Mouse (Mus musculus) hindbrain, embryonic 15.5 days (tissue): Measurements from ENCODE around the gene Trp73. TPM values are rescaled to one million over a fixed set of nuclear protein-coding genes. Genes with fewer than 3 reads are reported as not detected.

Experiments
- ATAC-seq: fragments of 200-750 bp; cut with Nextera tagmentation; 2 replicates; pipeline ENCODE4 v1.8.0; 2017; ENCODE audit warnings: low read depth, moderate number of reproducible peaks, moderate TSS enrichment; ENCODE audit not compliant: low FRiP score
- H3K27ac ChIP-seq: fragments of 300-500 bp; sonication (generic); replicated peaks from 2 replicates; pipeline ENCODE4 v1.5.1; 2015; ENCODE audit warnings: mild to moderate bottlenecking, inconsistent platforms
- H3K27me3 ChIP-seq: fragments of 300-500 bp; sonication (generic); 2 replicates; pipeline ENCODE4 v1.6.1; 2015; ENCODE audit warnings: control low read depth, inconsistent platforms
- H3K36me3 ChIP-seq: fragments of 300-500 bp; sonication (generic); 2 replicates; pipeline ENCODE4 v1.6.1; 2015; ENCODE audit warnings: control low read depth, inconsistent platforms
- H3K4me1 ChIP-seq: fragments of 300-500 bp; sonication (generic); replicated peaks from 2 replicates; pipeline ENCODE4 v1.6.1; 2015; ENCODE audit warnings: control low read depth, inconsistent platforms
- H3K4me2 ChIP-seq: fragments of 300-500 bp; sonication (generic); 2 replicates; pipeline ENCODE4 v1.6.1; 2015; ENCODE audit warnings: moderate library complexity, mild to moderate bottlenecking, inconsistent platforms
- H3K4me3 ChIP-seq: fragments of 300-500 bp; sonication (generic); 2 replicates; pipeline ENCODE4 v1.5.1; 2015; ENCODE audit warnings: mild to moderate bottlenecking, inconsistent platforms
- H3K9ac ChIP-seq: fragments of 300-500 bp; sonication (generic); 2 replicates; pipeline ENCODE4 v1.6.1; 2015; ENCODE audit warnings: inconsistent platforms
- H3K9me3 ChIP-seq: fragments of 300-500 bp; sonication (generic); 2 replicates; pipeline ENCODE4 v1.6.1; 2016; ENCODE audit warnings: control low read depth, inconsistent platforms
- WGBS: fragments of 180-500 bp; shearing (Covaris S2); methylation state at CpG from one replicate; pipeline ENCODE4 v1.1.7; 2015; 5-methylcytosine and 5-hydroxymethylcytosine counted together
- polyA plus RNA-seq: library from polyadenylated mRNA; unstranded; fragments of >200 nt; fragmentation: Nextera tagmentation; extraction: Ambion mirVana; gene quantifications from 2 replicates; pipeline ENCODE4 v1.2.1, GENCODE M21; 2015

Trp73 gene
- polyA plus RNA-seq, 1 experiment from 2014 or later = 0.92 TPM

DNA sequence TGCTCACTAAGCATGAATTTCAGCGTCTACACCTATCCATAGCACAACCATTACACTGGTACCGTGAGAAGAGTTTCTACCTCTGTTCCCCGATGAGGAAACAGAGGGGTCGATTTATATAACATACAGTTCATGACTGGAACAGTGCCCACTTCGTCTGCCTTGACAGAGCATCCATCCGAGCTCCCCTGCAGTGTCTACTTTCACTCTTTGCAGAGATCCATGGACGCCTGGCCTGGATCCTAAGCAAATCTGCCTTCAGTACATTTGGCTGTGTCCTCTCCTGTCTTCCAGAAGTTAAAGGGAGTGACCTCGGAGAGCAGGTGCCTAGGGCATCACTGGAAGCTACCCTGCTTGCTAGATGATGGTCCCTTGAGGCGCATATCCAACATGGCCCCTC is 20.8 kb downstream of the Trp73 start:
- Histone ChIP-seq H3K4me3 (no peak overlapping the region), H3K9ac (no peak overlapping the region), H3K27ac (no peak overlapping the region), H3K4me1 (no peaks in the 10 kb centered on the region), H3K36me3 (no peaks in the 10 kb centered on the region), H3K9me3 (no peaks in the 10 kb centered on the region), H3K4me2 (no peak overlapping the region), H3K27me3 (no peaks in the 10 kb centered on the region)
- 80% methylated on average over 9 of the region's 9 CpGs for WGBS
- ATAC-seq = no peak

DNA sequence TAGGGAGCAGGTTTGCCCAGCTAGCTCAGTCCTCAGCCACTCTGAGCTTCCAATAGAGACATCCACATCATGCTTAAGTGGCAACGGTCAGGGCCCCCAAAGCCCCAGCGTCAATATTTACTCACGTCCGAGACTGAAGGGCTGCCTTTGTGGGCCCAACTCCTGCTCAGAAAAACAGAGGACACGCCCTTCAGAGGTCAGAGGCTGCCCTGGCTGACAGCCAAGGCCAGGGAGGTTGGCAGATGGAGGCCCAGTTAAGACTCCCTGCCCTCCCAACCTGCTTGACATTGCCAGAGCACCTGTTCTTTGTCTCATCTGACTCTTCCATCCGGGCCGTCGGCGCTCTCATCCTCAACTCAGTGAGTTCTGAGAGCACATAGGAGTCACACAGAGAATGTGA is 21.2 kb downstream of the Trp73 start:
- ATAC-seq = no peak
- Histone ChIP-seq H3K9ac (no peak overlapping the region), H3K36me3 (no peaks in the 10 kb centered on the region), H3K4me3 (no peak overlapping the region), H3K9me3 (no peaks in the 10 kb centered on the region), H3K27me3 (no peaks in the 10 kb centered on the region), H3K4me1 (no peaks in the 10 kb centered on the region), H3K27ac (no peak overlapping the region), H3K4me2 (no peak overlapping the region)
- 74% methylated on average over 9 of the region's 9 CpGs for WGBS

- H3K9ac ChIP-seq = no peak overlapping the region
- no peak overlapping the region for H3K27ac ChIP-seq
- no peak overlapping the region for H3K4me2 ChIP-seq
- no peaks in the 10 kb centered on the region for H3K9me3 ChIP-seq
- no peaks in the 10 kb centered on the region for H3K4me1 ChIP-seq
- no peaks in the 10 kb centered on the region for H3K27me3 ChIP-seq
- 39% methylated on average over 7 of the region's 7 CpGs for WGBS
- no peaks in the 10 kb centered on the region for H3K36me3 ChIP-seq
- no peak for ATAC-seq
- no peak overlapping the region for H3K4me3 ChIP-seq
Measured at GRCm38 (mm10) chr4:154116421-154116820, 23.6 kb downstream of the Trp73 start.

- Histone ChIP-seq H3K27ac (no peak overlapping the region), H3K4me1 (0 out of 2 replicates have a peak, but pooled peaks cover 5% of the 10 kb centered on the region), H3K9ac (no peak overlapping the region), H3K27me3 (0 out of 2 replicates have a peak, but pooled peaks cover 3% of the 10 kb centered on the region), H3K4me3 (no peak overlapping the region), H3K9me3 (no peaks in the 10 kb centered on the region), H3K4me2 (peak overlapping the region; percentile 23; the same call in 1 of the 2 replicates), H3K36me3 (no peaks in the 10 kb centered on the region)
- 85% methylated on average over 11 of the region's 11 CpGs for WGBS
- ATAC-seq = no peak
Measured at GRCm38 (mm10) chr4:154109850-154110243, 30.2 kb downstream of the Trp73 start.

DNA sequence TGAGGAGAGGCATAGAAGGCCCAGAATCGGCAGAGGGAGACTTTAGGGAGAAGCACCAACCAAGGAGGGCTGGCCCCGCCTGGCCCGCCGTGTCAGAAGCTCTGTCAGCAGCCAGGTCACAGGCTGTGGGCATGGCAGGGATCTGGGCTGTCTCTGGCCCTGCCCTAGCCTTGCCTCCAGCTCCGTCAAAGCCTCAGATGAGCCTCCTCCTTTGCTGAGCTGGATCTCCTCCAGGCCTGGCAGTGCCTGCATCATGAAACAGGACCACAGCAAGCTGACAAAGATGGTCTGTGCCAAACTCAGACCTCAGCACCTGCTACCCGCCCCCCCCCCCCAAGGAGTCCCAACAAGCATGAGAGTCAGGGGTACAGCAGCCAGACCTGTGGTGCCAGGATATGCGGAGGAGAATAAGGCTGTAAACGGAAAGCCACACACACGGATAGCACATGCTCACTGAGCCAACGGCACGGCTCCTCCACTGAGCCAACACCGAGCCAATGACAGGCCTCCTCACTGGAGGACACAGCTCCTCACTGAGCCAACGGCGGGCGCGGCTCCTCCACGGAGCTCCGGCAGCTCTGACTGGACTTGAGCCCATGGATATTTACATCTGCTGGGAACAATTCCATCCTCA is 30.7 kb downstream of the Trp73 start:
- 0 out of 2 replicates have a peak, but pooled peaks have one; percentile 64 for ATAC-seq
- no peaks in the 10 kb centered on the region for H3K36me3 ChIP-seq
- H3K9ac ChIP-seq = no peak overlapping the region
- 55% methylated on average over 18 of the region's 18 CpGs for WGBS
- no peaks in the 10 kb centered on the region for H3K9me3 ChIP-seq
- H3K4me1 ChIP-seq = 0 out of 2 replicates have a peak, but pooled peaks cover 5% of the 10 kb centered on the region
- H3K27ac ChIP-seq = no peak overlapping the region
- H3K4me3 ChIP-seq = no peak overlapping the region
- 0 out of 2 replicates have a peak, but pooled peaks cover 3% of the 10 kb centered on the region for H3K27me3 ChIP-seq
- H3K4me2 ChIP-seq = peak overlapping the region; percentile 23; the same call in 1 of the 2 replicates

- no peaks in the 10 kb centered on the region for H3K9me3 ChIP-seq
- ATAC-seq = no peak
- H3K36me3 ChIP-seq = no peaks in the 10 kb centered on the region
- 83% methylated on average over 13 of the region's 13 CpGs for WGBS
- H3K27ac ChIP-seq = no peak overlapping the region
- 0 out of 2 replicates have a peak, but pooled peaks cover 5% of the 10 kb centered on the region for H3K27me3 ChIP-seq
- H3K4me2 ChIP-seq = no peak overlapping the region
- H3K4me3 ChIP-seq = no peak overlapping the region
- H3K9ac ChIP-seq = no peak overlapping the region
- 0 out of 2 replicates have a peak, but pooled peaks cover 5% of the 10 kb centered on the region for H3K4me1 ChIP-seq
Measured at GRCm38 (mm10) chr4:154106497-154107061, 33.4 kb downstream of the Trp73 start.

DNA sequence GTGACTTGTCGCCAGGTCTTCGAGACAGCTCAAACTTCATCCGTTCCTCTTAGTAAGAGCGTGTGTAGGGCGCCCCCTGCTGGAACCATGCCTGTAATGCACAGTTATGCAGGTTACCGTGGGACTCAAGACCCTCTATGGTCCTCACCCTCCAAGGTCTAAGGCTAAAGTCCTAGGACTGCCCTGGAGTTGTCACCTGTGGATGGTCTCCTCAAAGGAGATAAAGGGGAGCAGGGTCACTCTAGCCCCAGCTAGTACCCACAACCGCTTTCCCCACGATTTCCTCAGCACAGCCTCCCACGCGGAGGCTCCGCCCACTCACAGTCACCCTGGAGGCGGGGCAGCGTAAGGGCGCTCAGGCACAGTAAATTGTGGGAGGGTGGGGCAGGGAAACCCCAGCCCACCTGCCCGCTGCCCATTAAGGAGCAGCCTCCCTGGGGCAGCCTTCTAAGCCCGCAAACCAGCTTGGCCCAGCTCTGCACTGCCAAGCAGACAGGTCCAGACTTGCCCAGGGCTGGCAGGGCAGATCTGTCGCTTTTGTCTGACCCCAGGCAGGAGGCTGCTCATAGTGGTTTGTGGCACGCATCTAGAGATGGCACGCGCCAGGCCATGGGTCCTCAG is 34.5 kb downstream of the Trp73 start:
- H3K27me3 ChIP-seq = 0 out of 2 replicates have a peak, but pooled peaks cover 5% of the 10 kb centered on the region
- H3K27ac ChIP-seq = no peak overlapping the region
- 0 out of 2 replicates have a peak, but pooled peaks cover 5% of the 10 kb centered on the region for H3K4me1 ChIP-seq
- ATAC-seq = peak; percentile 24; the same call in 1 of the 2 replicates
- peak overlapping the region; percentile 47 for H3K4me2 ChIP-seq
- no peaks in the 10 kb centered on the region for H3K9me3 ChIP-seq
- peak overlapping the region; percentile 17; the same call in 1 of the 2 replicates for H3K4me3 ChIP-seq
- 29% methylated on average over 20 of the region's 20 CpGs for WGBS
- no peak overlapping the region for H3K9ac ChIP-seq
- no peaks in the 10 kb centered on the region for H3K36me3 ChIP-seq

- no peak for ATAC-seq
- H3K4me3 ChIP-seq = no peak overlapping the region
- H3K4me2 ChIP-seq = no peak overlapping the region
- 0 out of 2 replicates have a peak, but pooled peaks cover 5% of the 10 kb centered on the region for H3K4me1 ChIP-seq
- WGBS = 92% methylated on average over 10 of the region's 10 CpGs
- no peaks in the 10 kb centered on the region for H3K9me3 ChIP-seq
- H3K9ac ChIP-seq = no peak overlapping the region
- H3K27me3 ChIP-seq = 0 out of 2 replicates have a peak, but pooled peaks cover 5% of the 10 kb centered on the region
- no peaks in the 10 kb centered on the region for H3K36me3 ChIP-seq
- H3K27ac ChIP-seq = no peak overlapping the region
Measured at GRCm38 (mm10) chr4:154103912-154104311, 36.1 kb downstream of the Trp73 start.

DNA sequence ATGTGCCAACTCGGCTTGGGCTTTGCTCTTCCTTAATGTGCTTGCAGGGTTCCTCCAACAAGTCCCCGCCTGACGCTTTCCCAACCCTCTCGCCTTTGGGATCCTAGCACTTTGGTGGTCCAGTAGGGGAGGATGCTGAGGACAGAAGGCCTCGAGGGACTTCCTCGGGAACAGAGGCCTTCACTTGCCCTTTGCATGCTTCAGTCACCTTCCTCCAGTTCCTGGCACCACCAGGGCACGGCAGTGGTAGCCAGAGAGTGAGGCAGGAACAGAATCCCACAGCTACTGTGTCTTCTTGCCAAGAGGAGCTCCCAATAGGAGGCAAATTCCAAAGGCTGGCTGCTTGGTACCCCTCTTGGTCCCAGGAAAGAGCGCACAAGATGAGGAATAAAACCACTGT is 36.6 kb downstream of the Trp73 start:
- Histone ChIP-seq H3K9me3 (no peaks in the 10 kb centered on the region), H3K9ac (no peak overlapping the region), H3K27me3 (0 out of 2 replicates have a peak, but pooled peaks cover 5% of the 10 kb centered on the region), H3K36me3 (no peaks in the 10 kb centered on the region), H3K27ac (no peak overlapping the region), H3K4me3 (no peak overlapping the region), H3K4me2 (no peak overlapping the region), H3K4me1 (0 out of 2 replicates have a peak, but pooled peaks cover 5% of the 10 kb centered on the region)
- ATAC-seq = no peak
- 80% methylated on average over 8 of the region's 8 CpGs for whole genome bisulfite sequencing

GRCm38 (mm10) chr4:154099361-154099760 is 40.6 kb downstream of the Trp73 start:
- no peak overlapping the region for H3K4me3 ChIP-seq
- H3K27me3 ChIP-seq = 0 out of 2 replicates have a peak, but pooled peaks cover 3% of the 10 kb centered on the region
- H3K9ac ChIP-seq = no peak overlapping the region
- no peak overlapping the region for H3K4me2 ChIP-seq
- no peak overlapping the region for H3K27ac ChIP-seq
- no peaks in the 10 kb centered on the region for H3K36me3 ChIP-seq
- no peaks in the 10 kb centered on the region for H3K4me1 ChIP-seq
- H3K9me3 ChIP-seq = no peaks in the 10 kb centered on the region
- WGBS = 56% methylated on average over 7 of the region's 7 CpGs
- ATAC-seq = no peak

- Histone ChIP-seq H3K9ac (no peak overlapping the region), H3K9me3 (no peaks in the 10 kb centered on the region), H3K27me3 (no peaks in the 10 kb centered on the region), H3K27ac (no peak overlapping the region), H3K4me3 (no peak overlapping the region), H3K4me2 (no peak overlapping the region), H3K36me3 (no peaks in the 10 kb centered on the region), H3K4me1 (no peaks in the 10 kb centered on the region)
- no peak for ATAC-seq
- WGBS = 27% methylated on average over 6 of the region's 6 CpGs
Measured at GRCm38 (mm10) chr4:154096111-154096510, 43.9 kb downstream of the Trp73 start.

- no peak for ATAC-seq
- Histone ChIP-seq H3K4me1 (no peaks in the 10 kb centered on the region), H3K9ac (no peak overlapping the region), H3K4me3 (no peak overlapping the region), H3K9me3 (no peaks in the 10 kb centered on the region), H3K36me3 (no peaks in the 10 kb centered on the region), H3K27ac (no peak overlapping the region), H3K4me2 (no peak overlapping the region), H3K27me3 (no peaks in the 10 kb centered on the region)
- 34% methylated on average over 9 of the region's 9 CpGs for WGBS
Measured at GRCm38 (mm10) chr4:154093210-154093609, 46.8 kb downstream of the Trp73 start.
